Mouse (Mus musculus) kidney, embryonic 16.5 days (tissue): ENCODE measurements around the gene Mpzl3. TPM values are rescaled to one million over a fixed set of nuclear protein-coding genes. Genes with fewer than 3 reads are reported as not detected.

Source experiments
- ATAC-seq: fragments of 200-750 bp; cut with Nextera tagmentation; 2 replicates; pipeline ENCODE4 v1.8.0; 2017; ENCODE audit warnings: moderate TSS enrichment; ENCODE audit not compliant: low FRiP score, low TSS enrichment
- H3K27ac ChIP-seq: fragments of 300-500 bp; sonication (generic); 2 replicates; pipeline ENCODE4 v1.5.1; 2014; ENCODE audit warnings: low read length
- H3K27me3 ChIP-seq: fragments of 300-500 bp; sonication (generic); 2 replicates; pipeline ENCODE4 v1.6.1; 2014; ENCODE audit warnings: low read length, control low read depth, mixed read lengths; ENCODE audit not compliant: insufficient read depth
- H3K36me3 ChIP-seq: fragments of 300-500 bp; sonication (generic); 2 replicates; pipeline ENCODE4 v1.6.1; 2014; ENCODE audit warnings: low read length, control low read depth, mixed read lengths; ENCODE audit not compliant: insufficient read depth
- H3K4me1 ChIP-seq: fragments of 300-500 bp; sonication (generic); 2 replicates; pipeline ENCODE4 v1.6.1; 2014; ENCODE audit warnings: low read length, control low read depth, mixed read lengths; ENCODE audit not compliant: insufficient read depth
- H3K4me2 ChIP-seq: fragments of 300-500 bp; sonication (generic); replicated peaks from 2 replicates; pipeline ENCODE4 v1.6.1; 2014; ENCODE audit warnings: low read depth, low read length
- H3K4me3 ChIP-seq: fragments of 300-500 bp; sonication (generic); 2 replicates; pipeline ENCODE4 v1.5.1; 2014; ENCODE audit warnings: mild to moderate bottlenecking, low read length
- H3K9ac ChIP-seq: fragments of 300-500 bp; sonication (generic); replicated peaks from 2 replicates; pipeline ENCODE4 v1.6.1; 2014; ENCODE audit warnings: low read length
- H3K9me3 ChIP-seq: fragments of 300-500 bp; sonication (generic); 2 replicates; pipeline ENCODE4 v1.6.1; 2016; ENCODE audit warnings: low read length, control low read depth
- WGBS: fragments of 180-500 bp; shearing (Covaris S2); extraction: QIAGEN DNeasy Blood & Tissue Kit; methylation state at CpG from one replicate; pipeline ENCODE4 v1.1.7; 2014; 5-methylcytosine and 5-hydroxymethylcytosine counted together
- polyA plus RNA-seq: library from polyadenylated mRNA; unstranded; fragments of >200 nt; fragmentation: Nextera tagmentation; extraction: Ambion mirVana; gene quantifications from 2 replicates; pipeline ENCODE4 v1.2.1, GENCODE M21; 2015

Gene Mpzl3
- polyA plus RNA-seq, 1 experiment from 2014 or later = 3.7 TPM

DNA sequence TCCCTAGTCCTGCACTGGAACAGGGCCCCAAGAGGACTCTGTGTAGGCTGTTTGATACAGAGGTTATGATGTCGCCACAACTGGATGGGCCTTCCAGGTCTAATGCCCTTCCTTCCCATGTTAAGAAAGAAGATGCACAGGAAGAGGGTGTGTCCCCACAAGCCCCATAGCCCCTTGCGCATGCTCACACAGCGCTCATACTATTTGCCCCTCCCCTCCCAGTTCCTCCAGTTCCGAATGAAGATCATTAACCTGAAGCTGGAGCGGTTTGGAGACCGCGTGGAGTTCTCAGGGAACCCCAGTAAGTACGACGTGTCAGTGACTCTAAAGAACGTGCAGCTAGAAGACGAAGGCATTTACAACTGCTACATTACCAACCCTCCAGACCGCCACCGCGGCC lies 70.2 kb downstream of the Mpzl3 start:
- Histone ChIP-seq H3K9ac (no peak overlapping the region), H3K4me1 (peaks cover 7% of the 10 kb centered on the region), H3K4me3 (no peak overlapping the region), H3K27me3 (no peaks in the 10 kb centered on the region), H3K27ac (no peak overlapping the region), H3K36me3 (no peaks in the 10 kb centered on the region), H3K9me3 (no peaks in the 10 kb centered on the region), H3K4me2 (no peak overlapping the region)
- WGBS = 93% methylated on average over 14 of the region's 14 CpGs
- ATAC-seq = no peak

DNA sequence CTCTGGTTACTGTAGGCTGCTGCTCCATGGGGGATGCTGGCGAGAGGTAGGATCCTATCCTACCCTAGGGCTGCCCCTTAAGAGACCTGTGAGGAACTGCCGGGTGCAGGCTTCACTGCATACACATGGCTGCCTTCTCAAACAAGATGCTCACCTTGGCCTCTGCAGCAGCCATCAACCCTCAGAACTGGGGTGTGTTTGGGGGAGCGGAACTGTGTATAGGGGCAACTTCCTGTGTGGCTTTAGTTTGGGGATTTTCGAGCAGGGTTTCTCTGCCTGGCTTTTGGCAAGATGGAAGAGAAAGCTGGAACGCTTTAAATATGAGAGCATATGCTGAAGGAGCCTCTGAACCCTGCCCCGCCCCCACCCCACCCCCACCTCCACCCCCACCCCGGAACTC lies 72.0 kb downstream of the Mpzl3 start:
- WGBS = 60% methylated on average over 7 of the region's 7 CpGs

More for the DNA sequence above, 72.0 kb downstream of the Mpzl3 start:
- H3K27me3 ChIP-seq = no peaks in the 10 kb centered on the region
- no peak overlapping the region for H3K9ac ChIP-seq
- H3K4me2 ChIP-seq = no peak overlapping the region
- no peaks in the 10 kb centered on the region for H3K36me3 ChIP-seq
- no peak for ATAC-seq
- no peak overlapping the region for H3K4me3 ChIP-seq
- H3K4me1 ChIP-seq = peaks cover 5% of the 10 kb centered on the region
- no peaks in the 10 kb centered on the region for H3K9me3 ChIP-seq
- no peak overlapping the region for H3K27ac ChIP-seq

Other genes with a start within 250 kb of the Mpzl3 start
- 10.8 and 13.5 TPM in 2 replicates for gene Kmt2a, start 173.9 kb upstream of the Mpzl3 start, polyA plus RNA-seq
- 677 and 753 TPM in 2 replicates for gene Atp5l, start 134.4 kb upstream of the Mpzl3 start, polyA plus RNA-seq
- 24.3 and 29.1 TPM in 2 replicates for gene Ube4a, start 89.6 kb upstream of the Mpzl3 start, polyA plus RNA-seq
- not detected in 2 replicates for gene Cd3g, start 74.8 kb upstream of the Mpzl3 start, polyA plus RNA-seq
- not detected in 2 replicates for gene Cd3d, start 73.4 kb upstream of the Mpzl3 start, polyA plus RNA-seq
- not detected in 2 replicates for gene Cd3e, start 45.6 kb upstream of the Mpzl3 start, polyA plus RNA-seq
- 20.3 and 23.4 TPM in 2 replicates for gene Mpzl2, start 15.4 kb upstream of the Mpzl3 start, polyA plus RNA-seq
- 0.30 TPM in 1 of 2 replicates, not detected in the other for gene Jaml, start 24.0 kb downstream of the Mpzl3 start, polyA plus RNA-seq
- 4.7 and 5.0 TPM in 2 replicates for gene Scn2b, start 62.6 kb downstream of the Mpzl3 start, polyA plus RNA-seq
- 0.91 and 1.0 TPM in 2 replicates for gene Scn4b, start 83.2 kb downstream of the Mpzl3 start, polyA plus RNA-seq
- gene BC049352, start 126.8 kb downstream of the Mpzl3 start, polyA plus RNA-seq = 0.15 TPM in 1 of 2 replicates, not detected in the other
- 0.33 and 0.61 TPM in 2 replicates for gene Tmprss4, start 148.9 kb downstream of the Mpzl3 start, polyA plus RNA-seq
- 0.65 and 0.92 TPM in 2 replicates for gene Il10ra, start 214.0 kb downstream of the Mpzl3 start, polyA plus RNA-seq